Comparison of ENCODE assay signal across 16 mouse cellular contexts in the genomic region with DNA sequence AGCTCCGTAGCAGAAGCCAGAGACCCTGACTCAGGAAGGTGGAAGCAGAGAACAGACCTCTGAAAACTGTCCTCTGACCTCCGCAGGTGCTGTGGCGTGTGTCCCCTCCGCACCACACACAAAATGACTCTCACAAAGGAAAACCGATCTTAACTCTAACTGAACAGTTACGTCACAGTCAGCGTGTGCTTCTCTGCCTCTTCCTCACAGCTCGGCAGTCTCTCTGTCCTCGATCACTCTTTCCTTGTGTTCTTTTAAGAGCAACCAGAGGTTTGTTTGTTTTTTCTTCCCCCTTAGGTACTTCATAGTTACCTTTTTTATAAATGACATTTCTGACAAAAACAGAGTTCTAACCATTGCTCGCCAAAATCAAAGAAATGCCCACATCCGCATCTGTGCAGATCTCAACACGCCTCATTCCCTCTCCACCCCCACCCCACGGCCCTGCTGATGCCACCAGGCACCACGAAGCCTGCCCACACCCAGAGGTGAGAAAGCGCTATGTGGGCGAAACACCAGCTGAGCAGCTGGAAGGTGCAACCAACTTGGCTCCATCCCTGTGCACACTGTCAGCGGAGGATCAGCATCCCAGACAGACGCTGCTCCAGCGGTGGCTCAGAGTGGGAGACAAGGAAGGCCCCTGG. TPM values are rescaled to one million over a fixed set of nuclear protein-coding genes. Genes with fewer than 3 reads are reported as not detected.
DNase-seq lines count a peak whose midpoint lies in the region; ATAC-seq and TF ChIP-seq lines count a peak whose summit lies in the region.
"Had no signal": no experiment of that assay in that cellular context is flagged by ENCODE, and none has a peak within 500 bp of the region (broad histone marks: within the 10 kb centered on the region; RNA-seq: fewer than 3 reads in every experiment).

No protein-coding gene starts in this region.

- no peaks in the 10 kb centered on the region for H3K36me3 ChIP-seq in heart, embryonic 12.5 days
- no peaks in the 10 kb centered on the region for H3K36me3 ChIP-seq in liver, postnatal 0 days (replicated peaks; ENCODE audit: insufficient read depth, low read length)
- H3K36me3 ChIP-seq in hindbrain, embryonic 10.5 days, result no peaks in the 10 kb centered on the region
- H3K36me3 ChIP-seq: kidney, embryonic 15.5 days; limb, embryonic 12.5 days; midbrain, embryonic 13.5 days had no signal

- H3K4me3 ChIP-seq in heart, embryonic 12.5 days, result no peak overlapping the region
- H3K4me3 ChIP-seq in liver, postnatal 0 days (ENCODE audit: low read depth, low read length), result no peak overlapping the region
- H3K4me3 ChIP-seq in hindbrain, embryonic 10.5 days, result no peak overlapping the region
- H3K4me3 ChIP-seq: kidney, embryonic 15.5 days; limb, embryonic 12.5 days; midbrain, embryonic 13.5 days; myocyte had no signal

- H3K9me3 ChIP-seq in heart, embryonic 12.5 days (replicated peaks), result peaks cover 6% of the 10 kb centered on the region
- no peaks in the 10 kb centered on the region for H3K9me3 ChIP-seq in liver, postnatal 0 days (ENCODE audit: low read length)
- no peaks in the 10 kb centered on the region for H3K9me3 ChIP-seq in hindbrain, embryonic 10.5 days
- H3K9me3 ChIP-seq: kidney, embryonic 15.5 days; limb, embryonic 12.5 days; midbrain, embryonic 13.5 days had no signal

- 82% methylated on average over 19 of the region's 19 CpGs for WGBS in heart, embryonic 12.5 days
- WGBS in liver, postnatal 0 days (ENCODE audit: insufficient replicate concordance), result 76% methylated on average over 19 of the region's 19 CpGs
- 84% methylated on average over 19 of the region's 19 CpGs for WGBS in hindbrain, embryonic 10.5 days

- H3K9ac ChIP-seq in heart, embryonic 12.5 days, result 0 out of 2 replicates have a peak overlapping the region, but pooled peaks have one; percentile 15
- H3K9ac ChIP-seq in liver, postnatal 0 days (replicated peaks), result no peak overlapping the region
- H3K9ac ChIP-seq: kidney, embryonic 15.5 days; limb, embryonic 12.5 days; midbrain, embryonic 13.5 days had no signal

- no peak for TF ChIP-seq CTCF in liver, postnatal 0 days (IDR thresholded peaks at IDR 0.05; ENCODE audit: low read depth)

- H3K4me2 ChIP-seq in heart, embryonic 12.5 days, result no peak overlapping the region
- no peak overlapping the region for H3K4me2 ChIP-seq in liver, postnatal 0 days (ENCODE audit: low read depth, low read length)
- H3K4me2 ChIP-seq: kidney, embryonic 15.5 days; limb, embryonic 12.5 days; midbrain, embryonic 13.5 days had no signal

- no peak for ATAC-seq in heart, embryonic 12.5 days (ENCODE audit: insufficient number of reproducible peaks, low FRiP score)
- peak; percentile 94 for ATAC-seq in inflammation-experienced regulatory T-cells, adult 6 months
- ATAC-seq in liver, postnatal 0 days, result no peak
- ATAC-seq: midbrain, embryonic 13.5 days had no signal

- TF ChIP-seq EP300 in liver, postnatal 0 days (IDR thresholded peaks at IDR 0.05; ENCODE audit: low read depth), result no peak

- no peak overlapping the region for H3K27ac ChIP-seq in heart, embryonic 12.5 days (ENCODE audit: poor library complexity, severe bottlenecking)
- H3K27ac ChIP-seq in liver, postnatal 0 days (ENCODE audit: low read depth), result no peak overlapping the region
- H3K27ac ChIP-seq in hindbrain, embryonic 10.5 days, result no peak overlapping the region
- H3K27ac ChIP-seq: kidney, embryonic 15.5 days; limb, embryonic 12.5 days; midbrain, embryonic 13.5 days had no signal

- H3K27me3 ChIP-seq in heart, embryonic 12.5 days (replicated peaks), result no peaks in the 10 kb centered on the region
- no peaks in the 10 kb centered on the region for H3K27me3 ChIP-seq in liver, postnatal 0 days (ENCODE audit: insufficient read depth, low read length)
- H3K27me3 ChIP-seq in hindbrain, embryonic 10.5 days (ENCODE audit: insufficient read depth, poor library complexity, severe bottlenecking), result no peaks in the 10 kb centered on the region
- H3K27me3 ChIP-seq: kidney, embryonic 15.5 days; limb, embryonic 12.5 days; midbrain, embryonic 13.5 days had no signal

- H3K4me1 ChIP-seq in heart, embryonic 12.5 days (replicated peaks), result peaks cover 2% of the 10 kb centered on the region; the same call in 1 of the 2 replicates
- H3K4me1 ChIP-seq in liver, postnatal 0 days (ENCODE audit: insufficient read depth), result no peaks in the 10 kb centered on the region
- peaks cover 2% of the 10 kb centered on the region; the same call in 1 of the 2 replicates for H3K4me1 ChIP-seq in hindbrain, embryonic 10.5 days (replicated peaks)

- DNase-seq in heart, adult 9 months (ENCODE audit: low spot score in 2 of 2), result no peak
- DNase-seq in thymus, postnatal 14 days, result peak; percentile 25
- DNase-seq in thymus, postnatal 10 days (ENCODE audit: low spot score in 2 of 2), result no peak
- DNase-seq in liver, postnatal 0 days, result no peak
- no peak for DNase-seq in ovary, postnatal 14 days (ENCODE audit: low spot score)
- DNase-seq in hindbrain, embryonic 10.5 days (ENCODE audit: low spot score), result no peak
- DNase-seq: adrenal gland, postnatal 14 days; B cell, adult 2 months; cerebellum, postnatal 14 days; lung, postnatal 36 days had no signal

RNA-seq across cellular contexts. Expression of a gene that starts 33.4 kb away (rescaled TPM):
- polyA plus RNA-seq in heart, embryonic 12.5 days (2016; fragmentation: Nextera tagmentation; extraction: Ambion mirVana), result 74.3 and 76.4 TPM in 2 replicates
- 100 to 1,000 TPM; 118 to 183 (median 152) TPM for polyA plus RNA-seq in inflammation-experienced regulatory T-cells, adult 6 months (2017; shearing (Covaris generic))
- 11.9 and 14.7 TPM in 2 replicates for polyA plus RNA-seq in liver, postnatal 0 days (2015; fragmentation: Nextera tagmentation; extraction: Ambion mirVana)
- polyA plus RNA-seq in hindbrain, embryonic 10.5 days (2016; fragmentation: Nextera tagmentation; extraction: Ambion mirVana), result 73.3 and 86.6 TPM in 2 replicates
